Mouse (Mus musculus) kidney, postnatal 14 days (tissue): ENCODE data around the gene Fbxw7.
A peak's percentile ranks its signal among the peaks of the same experiment; 100 is the strongest.

Source experiments
- DNase-seq: peaks from one replicate; pipeline ENCODE4 v3.0.0; 2022; ENCODE audit warnings: mixed read lengths

The Fbxw7 gene

GRCm38 (mm10) chr3:84897952-84898351 is 82.9 kb downstream of the Fbxw7 start:
- DNase-seq: no peak

- DNase-seq: peak; percentile 19
These were observed 91.5 kb downstream of the Fbxw7 start for GRCm38 (mm10) chr3:84906528-84906927.

GRCm38 (mm10) chr3:84914284-84914683 is 99.2 kb downstream of the Fbxw7 start:
- DNase-seq: no peak

GRCm38 (mm10) chr3:84917903-84918679 is 103.0 kb downstream of the Fbxw7 start:
- no peak for DNase-seq

GRCm38 (mm10) chr3:84921704-84922420 is 106.8 kb downstream of the Fbxw7 start:
- DNase-seq: peak; percentile 58

- DNase-seq: no peak
These were observed 108.2 kb downstream of the Fbxw7 start for GRCm38 (mm10) chr3:84923256-84923655.

- no peak for DNase-seq
These were observed 108.6 kb downstream of the Fbxw7 start for GRCm38 (mm10) chr3:84923670-84924069.

- DNase-seq: no peak
These were observed 110.2 kb downstream of the Fbxw7 start for GRCm38 (mm10) chr3:84925229-84925628.

- DNase-seq: peak; percentile 34
These were observed 111.1 kb downstream of the Fbxw7 start for GRCm38 (mm10) chr3:84926140-84926539.

GRCm38 (mm10) chr3:84927168-84927794 is 112.2 kb downstream of the Fbxw7 start:
- DNase-seq: no peak

- no peak for DNase-seq
These were observed 112.8 kb downstream of the Fbxw7 start for GRCm38 (mm10) chr3:84927901-84928300.

- DNase-seq: no peak
These were observed 114.1 kb downstream of the Fbxw7 start for GRCm38 (mm10) chr3:84929171-84929570.

GRCm38 (mm10) chr3:84930683-84931082 is 115.6 kb downstream of the Fbxw7 start:
- DNase-seq: no peak

GRCm38 (mm10) chr3:84935729-84936128 is 120.7 kb downstream of the Fbxw7 start:
- no peak for DNase-seq

- no peak for DNase-seq
These were observed 121.2 kb downstream of the Fbxw7 start for GRCm38 (mm10) chr3:84936252-84936651.

- no peak for DNase-seq
These were observed 121.9 kb downstream of the Fbxw7 start for GRCm38 (mm10) chr3:84936956-84937355.

GRCm38 (mm10) chr3:84937360-84938355 is 122.6 kb downstream of the Fbxw7 start:
- DNase-seq: peak; percentile 14

- no peak for DNase-seq
These were observed 129.9 kb downstream of the Fbxw7 start for GRCm38 (mm10) chr3:84944933-84945332.

GRCm38 (mm10) chr3:84946381-84946780 is 131.3 kb downstream of the Fbxw7 start:
- no peak for DNase-seq

GRCm38 (mm10) chr3:84949387-84949786 is 134.3 kb downstream of the Fbxw7 start:
- no peak for DNase-seq

GRCm38 (mm10) chr3:84951698-84952097 is 136.6 kb downstream of the Fbxw7 start:
- no peak for DNase-seq

- peak; percentile 74 for DNase-seq
These were observed 137.1 kb downstream of the Fbxw7 start for GRCm38 (mm10) chr3:84952135-84952534.
